Mouse (Mus musculus) embryonic facial prominence, embryonic 15.5 days (tissue): ENCODE measurements around the gene Dab2. TPM values are rescaled to one million over a fixed set of nuclear protein-coding genes. Genes with fewer than 3 reads are reported as not detected.

Experiments used
- ATAC-seq: fragments of 200-750 bp; cut with Nextera tagmentation; 2 replicates; pipeline ENCODE4 v1.8.0; 2017; ENCODE audit warnings: low read depth, moderate TSS enrichment; ENCODE audit not compliant: insufficient number of reproducible peaks, low FRiP score, low TSS enrichment
- H3K27ac ChIP-seq: fragments of 300-500 bp; sonication (generic); replicated peaks from 2 replicates; pipeline ENCODE4 v1.5.1; 2015; ENCODE audit warnings: mild to moderate bottlenecking, inconsistent platforms
- H3K27me3 ChIP-seq: fragments of 300-500 bp; sonication (generic); 2 replicates; pipeline ENCODE4 v1.6.1; 2015; ENCODE audit warnings: inconsistent platforms
- H3K36me3 ChIP-seq: fragments of 300-500 bp; sonication (generic); 2 replicates; pipeline ENCODE4 v1.6.1; 2015; ENCODE audit warnings: mild to moderate bottlenecking, inconsistent platforms
- H3K4me1 ChIP-seq: fragments of 300-500 bp; sonication (generic); 2 replicates; pipeline ENCODE4 v1.6.1; 2015; ENCODE audit warnings: inconsistent platforms
- H3K4me2 ChIP-seq: fragments of 300-500 bp; sonication (generic); replicated peaks from 2 replicates; pipeline ENCODE4 v1.6.1; 2015; ENCODE audit warnings: mild to moderate bottlenecking, inconsistent platforms
- H3K4me3 ChIP-seq: fragments of 300-500 bp; sonication (generic); replicated peaks from 2 replicates; pipeline ENCODE4 v1.5.1; 2015; ENCODE audit warnings: mild to moderate bottlenecking, inconsistent platforms
- H3K9ac ChIP-seq: fragments of 300-500 bp; sonication (generic); 2 replicates; pipeline ENCODE4 v1.6.1; 2015; ENCODE audit warnings: inconsistent platforms
- H3K9me3 ChIP-seq: fragments of 300-500 bp; sonication (generic); replicated peaks from 2 replicates; pipeline ENCODE4 v1.6.1; 2016; ENCODE audit warnings: inconsistent platforms
- WGBS: fragments of 180-500 bp; shearing (Covaris S2); methylation state at CpG from one replicate; pipeline ENCODE4 v1.1.7; 2015; 5-methylcytosine and 5-hydroxymethylcytosine counted together
- polyA plus RNA-seq: library from polyadenylated mRNA; unstranded; fragments of >200 nt; fragmentation: Nextera tagmentation; extraction: Ambion mirVana; gene quantifications from 2 replicates; pipeline ENCODE4 v1.2.1, GENCODE M21; 2015

The Dab2 gene
- polyA plus RNA-seq, 1 experiment from 2014 or later, result 81.5 TPM

- Histone ChIP-seq H3K9me3 (no peaks in the 10 kb centered on the region), H3K9ac (no peak overlapping the region), H3K27ac (no peak overlapping the region), H3K4me3 (no peak overlapping the region), H3K4me2 (peak overlapping the region; percentile 21), H3K4me1 (peaks cover 6% of the 10 kb centered on the region), H3K27me3 (no peaks in the 10 kb centered on the region), H3K36me3 (no peaks in the 10 kb centered on the region)
- 27% methylated on average over 10 of the region's 10 CpGs for WGBS
- no peak for ATAC-seq
Measured at GRCm38 (mm10) chr15:6466995-6467394, 167.4 kb downstream of the Dab2 start.

- no peak overlapping the region for H3K4me3 ChIP-seq
- H3K36me3 ChIP-seq, result no peaks in the 10 kb centered on the region
- H3K9ac ChIP-seq, result no peak overlapping the region
- H3K4me1 ChIP-seq, result peaks cover 6% of the 10 kb centered on the region
- no peaks in the 10 kb centered on the region for H3K9me3 ChIP-seq
- H3K27ac ChIP-seq, result no peak overlapping the region
- 94% methylated on average over 1 of the region's 1 CpGs for WGBS
- no peak overlapping the region for H3K4me2 ChIP-seq
- H3K27me3 ChIP-seq, result no peaks in the 10 kb centered on the region
- no peak for ATAC-seq
Measured at GRCm38 (mm10) chr15:6468845-6469244, 169.3 kb downstream of the Dab2 start.

DNA sequence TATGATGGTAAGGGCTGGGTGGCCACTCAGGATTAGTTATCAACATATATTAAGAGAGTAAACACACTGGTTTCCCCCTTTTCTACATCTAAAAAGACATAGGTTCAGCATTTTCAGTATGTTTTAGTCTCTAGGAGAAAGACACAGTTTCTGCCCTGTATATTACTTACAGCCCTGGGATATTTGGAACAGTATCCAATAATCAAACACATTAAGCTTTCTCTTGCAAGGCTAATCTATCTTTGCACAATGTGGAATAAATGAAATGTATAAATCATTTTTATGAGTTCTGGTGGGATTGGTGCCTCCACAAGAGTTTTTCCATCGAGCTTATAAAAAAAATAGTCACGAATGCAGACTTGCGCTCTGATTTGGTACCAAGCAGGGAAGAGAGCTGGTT lies 169.8 kb downstream of the Dab2 start:
- no peak overlapping the region for H3K27ac ChIP-seq
- no peak overlapping the region for H3K4me2 ChIP-seq
- WGBS, result 84% methylated on average over 3 of the region's 3 CpGs
- ATAC-seq, result no peak
- no peak overlapping the region for H3K9ac ChIP-seq
- no peaks in the 10 kb centered on the region for H3K36me3 ChIP-seq
- H3K9me3 ChIP-seq, result no peaks in the 10 kb centered on the region
- H3K27me3 ChIP-seq, result no peaks in the 10 kb centered on the region
- H3K4me1 ChIP-seq, result peaks cover 6% of the 10 kb centered on the region
- H3K4me3 ChIP-seq, result no peak overlapping the region

GRCm38 (mm10) chr15:6483561-6483960 lies 184.0 kb downstream of the Dab2 start:
- H3K27me3 ChIP-seq, result no peaks in the 10 kb centered on the region
- 0 out of 2 replicates have a peak, but pooled peaks cover 4% of the 10 kb centered on the region for H3K9me3 ChIP-seq
- no peaks in the 10 kb centered on the region for H3K4me1 ChIP-seq
- no peak for ATAC-seq
- no peak overlapping the region for H3K9ac ChIP-seq
- no peak overlapping the region for H3K4me2 ChIP-seq
- no peak overlapping the region for H3K4me3 ChIP-seq
- 72% methylated on average over 3 of the region's 3 CpGs for WGBS
- no peaks in the 10 kb centered on the region for H3K36me3 ChIP-seq
- no peak overlapping the region for H3K27ac ChIP-seq

Other genes starting within 250 kb of the Dab2 start
- not detected in 2 replicates for gene C9, start 145.5 kb downstream of the Dab2 start, polyA plus RNA-seq
- gene Fyb, start 223.1 kb downstream of the Dab2 start, polyA plus RNA-seq, result 10.8 and 12.5 TPM in 2 replicates